9 mouse cellular contexts compared by ENCODE assay signal in the genomic region with DNA sequence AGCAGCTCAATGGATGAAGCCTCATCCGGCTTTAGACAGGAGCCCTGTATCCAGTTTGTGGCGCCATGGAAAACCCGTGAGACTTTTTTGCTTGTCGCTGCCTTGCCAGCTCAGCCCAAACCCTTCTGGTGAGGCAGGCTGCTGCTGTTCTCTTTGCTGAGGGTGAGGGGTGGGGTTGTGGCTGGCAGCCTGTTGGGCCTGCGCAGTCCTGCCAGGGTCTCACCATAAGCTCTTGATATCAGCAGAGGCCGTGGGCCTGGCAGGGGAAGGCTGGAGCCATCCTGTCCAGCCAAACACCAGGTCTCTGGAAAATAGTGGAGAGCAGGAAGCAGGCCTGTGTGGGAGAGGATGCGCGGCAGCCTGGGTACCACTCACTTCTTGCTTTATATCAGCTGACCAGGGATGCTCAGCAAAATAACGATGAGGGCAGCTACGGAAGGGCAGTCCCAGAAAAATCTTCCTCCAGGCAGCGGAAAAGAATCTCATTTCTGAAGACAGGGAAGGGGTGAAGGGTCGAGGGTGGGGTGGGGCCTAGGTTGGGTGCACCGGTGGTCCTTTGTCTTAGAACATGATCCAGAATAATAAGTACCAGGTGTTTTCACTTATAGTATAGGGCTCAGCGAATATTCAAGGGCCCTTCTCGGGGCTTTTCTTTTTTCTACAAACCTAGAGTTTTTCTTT.
DNase-seq lines count a peak whose midpoint lies in the region; ATAC-seq lines count a peak whose summit lies in the region.
"Had no signal": no experiment of that assay in that cellular context is flagged by ENCODE, and none has a peak within 500 bp of the region (broad histone marks: within the 10 kb centered on the region; RNA-seq: fewer than 3 reads in every experiment).

No protein-coding gene starts in this region.

- 48% methylated on average over 15 of the region's 15 CpGs for WGBS in heart, embryonic 14.5 days
- 32% methylated on average over 15 of the region's 15 CpGs for WGBS in embryonic facial prominence, embryonic 14.5 days
- 61% methylated on average over 15 of the region's 15 CpGs for WGBS in midbrain, embryonic 14.5 days
- WGBS in kidney, embryonic 14.5 days: 65% methylated on average over 15 of the region's 15 CpGs

- intact Hi-C loops in heart, postnatal 36 days (cut with DNase I): loop anchor here (5.0 kb wide), 4 partner anchors 66 to 286 kb away; a partner anchor contains a TSS

- no peak overlapping the region for H3K4me3 ChIP-seq in heart, embryonic 14.5 days (ENCODE audit: control insufficient read depth in 1 of 2, insufficient read depth in 1 of 2, low read depth in 1 of 2, low read length in 2 of 2)
- H3K4me3 ChIP-seq in embryonic facial prominence, embryonic 14.5 days (ENCODE audit: low read depth, low read length): peak overlapping the region; percentile 8; the same call in 1 of the 2 replicates
- no peak overlapping the region for H3K4me3 ChIP-seq in midbrain, embryonic 14.5 days (replicated peaks; ENCODE audit: low read depth, low read length)
- no peak overlapping the region for H3K4me3 ChIP-seq in kidney, embryonic 14.5 days (ENCODE audit: low read length)

- H3K9ac ChIP-seq in heart, embryonic 14.5 days (ENCODE audit: low read length): peak overlapping the region; percentile 18; the same call in 1 of the 2 replicates
- peak overlapping the region; percentile 51 for H3K9ac ChIP-seq in embryonic facial prominence, embryonic 14.5 days (ENCODE audit: low read depth, low read length)
- H3K9ac ChIP-seq in midbrain, embryonic 14.5 days (replicated peaks; ENCODE audit: low read length): no peak overlapping the region
- no peak overlapping the region for H3K9ac ChIP-seq in kidney, embryonic 14.5 days (ENCODE audit: low read depth, low read length)
- H3K9ac ChIP-seq: liver, embryonic 14.5 days had no signal

- 0 out of 2 replicates have a peak overlapping the region, but pooled peaks have one; percentile 19 for H3K4me2 ChIP-seq in heart, embryonic 14.5 days (ENCODE audit: low read length)
- H3K4me2 ChIP-seq in embryonic facial prominence, embryonic 14.5 days (ENCODE audit: low read depth, low read length): peak overlapping the region; percentile 37
- H3K4me2 ChIP-seq in midbrain, embryonic 14.5 days (ENCODE audit: low read length): no peak overlapping the region
- H3K4me2 ChIP-seq in kidney, embryonic 14.5 days (replicated peaks; ENCODE audit: low read depth, low read length): no peak overlapping the region

- no peaks in the 10 kb centered on the region for H3K9me3 ChIP-seq in heart, embryonic 14.5 days (ENCODE audit: control insufficient read depth, low read length)
- no peaks in the 10 kb centered on the region for H3K9me3 ChIP-seq in embryonic facial prominence, embryonic 14.5 days (ENCODE audit: control insufficient read depth, low read length)
- H3K9me3 ChIP-seq in midbrain, embryonic 14.5 days (ENCODE audit: control insufficient read depth, low read length): no peaks in the 10 kb centered on the region
- H3K9me3 ChIP-seq in kidney, embryonic 14.5 days (ENCODE audit: control insufficient read depth, low read length): no peaks in the 10 kb centered on the region

- no peaks in the 10 kb centered on the region for H3K36me3 ChIP-seq in heart, embryonic 14.5 days (ENCODE audit: control insufficient read depth, insufficient read depth, low read length)
- no peaks in the 10 kb centered on the region for H3K36me3 ChIP-seq in embryonic facial prominence, embryonic 14.5 days (ENCODE audit: control insufficient read depth, insufficient read depth, low read length)
- no peaks in the 10 kb centered on the region for H3K36me3 ChIP-seq in midbrain, embryonic 14.5 days (ENCODE audit: control insufficient read depth, insufficient read depth, low read length)
- no peaks in the 10 kb centered on the region for H3K36me3 ChIP-seq in kidney, embryonic 14.5 days (ENCODE audit: control insufficient read depth, insufficient read depth, low read length)

- H3K27me3 ChIP-seq in heart, embryonic 14.5 days (ENCODE audit: control insufficient read depth, insufficient read depth, low read length): no peaks in the 10 kb centered on the region
- H3K27me3 ChIP-seq in embryonic facial prominence, embryonic 14.5 days (replicated peaks; ENCODE audit: control insufficient read depth, insufficient read depth, low read length): no peaks in the 10 kb centered on the region
- no peaks in the 10 kb centered on the region for H3K27me3 ChIP-seq in midbrain, embryonic 14.5 days (ENCODE audit: control insufficient read depth, insufficient read depth, low read length)
- H3K27me3 ChIP-seq in kidney, embryonic 14.5 days (ENCODE audit: control insufficient read depth, insufficient read depth, low read length): no peaks in the 10 kb centered on the region

- H3K27ac ChIP-seq in heart, embryonic 14.5 days (replicated peaks in 1 of 2; ENCODE audit: control insufficient read depth in 1 of 2, insufficient read depth in 1 of 2, low read depth in 2 of 2, low read length in 2 of 2): peak overlapping the region; percentile 57 to 60
- H3K27ac ChIP-seq in embryonic facial prominence, embryonic 14.5 days (replicated peaks; ENCODE audit: low read depth, low read length): peak overlapping the region; percentile 75
- H3K27ac ChIP-seq in midbrain, embryonic 14.5 days (replicated peaks; ENCODE audit: low read depth, low read length): peak overlapping the region; percentile 55; the same call in 1 of the 2 replicates
- H3K27ac ChIP-seq in kidney, embryonic 14.5 days (ENCODE audit: low read depth, low read length): no peak overlapping the region
- H3K27ac ChIP-seq: liver, embryonic 14.5 days had no signal

- H3K4me1 ChIP-seq in heart, embryonic 14.5 days (ENCODE audit: control insufficient read depth in 2 of 2, insufficient read depth in 2 of 2, low read length in 2 of 2): peaks cover 12% of the 10 kb centered on the region in 2 experiments
- peaks cover 10% of the 10 kb centered on the region; the same call in 1 of the 2 replicates for H3K4me1 ChIP-seq in embryonic facial prominence, embryonic 14.5 days (ENCODE audit: control insufficient read depth, insufficient read depth, low read length)
- H3K4me1 ChIP-seq in midbrain, embryonic 14.5 days (ENCODE audit: control insufficient read depth, insufficient read depth, low read length): no peaks in the 10 kb centered on the region
- H3K4me1 ChIP-seq in kidney, embryonic 14.5 days (ENCODE audit: control insufficient read depth, insufficient read depth, low read length): no peaks in the 10 kb centered on the region

- no peak for DNase-seq in heart, postnatal 36 days
- peak; percentile 48 for DNase-seq in embryonic facial prominence, embryonic 14.5 days (ENCODE audit: low spot score)
- DNase-seq in layer of hippocampus, adult 11-12 months (ENCODE audit: low spot score): peak; percentile 70
- DNase-seq in midbrain, embryonic 14.5 days: no peak
- no peak for DNase-seq in gastrocnemius, postnatal 10 days
- DNase-seq in adrenal gland, adult 8-10 months: no peak

- ATAC-seq in heart, embryonic 14.5 days (ENCODE audit: insufficient number of reproducible peaks, insufficient read depth, low FRiP score, low read depth): peak; percentile 77
- ATAC-seq in embryonic facial prominence, embryonic 14.5 days (ENCODE audit: low read depth): no peak
- no peak for ATAC-seq in midbrain, embryonic 14.5 days (ENCODE audit: low FRiP score, low TSS enrichment)
- ATAC-seq in kidney, embryonic 14.5 days (ENCODE audit: low FRiP score, low TSS enrichment): no peak

Comparison
In these comparisons a context has a peak if more than half of its experiments do, and no peak if none do; other contexts are left out.
1. H3K4me2 ChIP-seq: peak in heart, embryonic 14.5 days (single experiment) and embryonic facial prominence, embryonic 14.5 days (single experiment); none in midbrain, embryonic 14.5 days (single experiment) and kidney, embryonic 14.5 days (single experiment).
2. H3K9ac ChIP-seq: peak in heart, embryonic 14.5 days (single experiment) and embryonic facial prominence, embryonic 14.5 days (single experiment); none in midbrain, embryonic 14.5 days (single experiment) and kidney, embryonic 14.5 days (single experiment).
3. DNase-seq: peak in embryonic facial prominence, embryonic 14.5 days (single experiment) and layer of hippocampus, adult 11-12 months (single experiment); none in heart, postnatal 36 days (0 of 2), midbrain, embryonic 14.5 days (single experiment), gastrocnemius, postnatal 10 days (single experiment) and adrenal gland, adult 8-10 months (single experiment).